Mouse (Mus musculus) liver, postnatal 0 days (tissue): Measurements from ENCODE around the gene Ptgis.

ENCODE experiments used
- CTCF ChIP-seq: sonication (generic); IDR thresholded peaks from 2 replicates; pipeline ENCODE4 v1.5.1; 2016; ENCODE audit warnings: antibody characterized with exemption, low read depth
- EP300 ChIP-seq: IDR thresholded peaks from 2 replicates; pipeline ENCODE4 v1.6.1; 2016; ENCODE audit warnings: antibody characterized with exemption, low read depth, mild to moderate bottlenecking

DNA sequence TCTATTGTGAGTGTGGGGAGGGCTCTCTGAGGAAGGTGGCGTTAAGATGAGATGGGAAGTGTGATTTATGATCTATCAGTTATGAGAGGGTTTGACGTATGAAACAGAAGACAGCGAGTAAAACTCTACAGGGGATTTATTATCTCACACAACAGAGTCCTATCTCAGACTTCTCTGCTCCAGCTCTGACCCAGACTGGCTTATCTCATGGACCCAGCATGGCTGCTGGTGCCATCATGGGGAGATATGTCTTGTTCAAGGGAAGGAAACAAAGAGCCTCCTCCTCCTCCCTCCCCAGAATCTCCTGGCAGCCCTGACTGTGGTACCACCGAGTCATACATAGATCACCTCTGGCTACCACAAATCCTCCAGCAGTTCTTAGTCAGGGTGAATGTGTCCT lies 98.6 kb downstream of the Ptgis start:
- TF ChIP-seq CTCF (no peak), EP300 (peak; percentile 88)
